In genomic region chr7:127026161-127026600, GRCm38 (mm10) we compare ENCODE assay signal across 8 mouse cellular contexts. TPM values are rescaled to one million over a fixed set of nuclear protein-coding genes. Genes with fewer than 3 reads are reported as not detected.
A peak's percentile ranks its signal among the peaks of the same experiment; 100 is the strongest.
DNase-seq lines count a peak whose midpoint lies in the region; ATAC-seq and TF ChIP-seq lines count a peak whose summit lies in the region.

No protein-coding gene starts in this region.

- H3K27ac ChIP-seq in heart, embryonic 12.5 days (ENCODE audit: poor library complexity, severe bottlenecking) = peak overlapping the region; percentile 99
- peak overlapping the region; percentile 99 for H3K27ac ChIP-seq in kidney, embryonic 16.5 days (ENCODE audit: low read length)
- peak overlapping the region; percentile 96 for H3K27ac ChIP-seq in lung, postnatal 0 days (ENCODE audit: low read length)

- WGBS in heart, embryonic 12.5 days = under 1% methylated on average over 29 of the region's 48 CpGs
- WGBS in kidney, embryonic 16.5 days = under 1% methylated on average over 17 of the region's 48 CpGs
- WGBS in lung, postnatal 0 days = 2% methylated on average over 11 of the region's 48 CpGs

- peak overlapping the region; percentile 94 for H3K4me3 ChIP-seq in heart, embryonic 12.5 days
- peak overlapping the region; percentile 95 for H3K4me3 ChIP-seq in kidney, embryonic 16.5 days (ENCODE audit: low read length)
- H3K4me3 ChIP-seq in lung, postnatal 0 days (ENCODE audit: low read depth, low read length) = peak overlapping the region; percentile 92

- no peaks in the 10 kb centered on the region for H3K9me3 ChIP-seq in heart, embryonic 12.5 days (replicated peaks)
- H3K9me3 ChIP-seq in kidney, embryonic 16.5 days (ENCODE audit: low read length) = no peaks in the 10 kb centered on the region
- no peaks in the 10 kb centered on the region for H3K9me3 ChIP-seq in lung, postnatal 0 days (ENCODE audit: low read length)

- peak; percentile 80 for DNase-seq in CD4-positive helper T cell, adult 2 months (ENCODE audit: low read depth, low spot score)
- peak; percentile 81 to 92 for DNase-seq in adrenal gland, adult (ENCODE audit: inconsistent age in 2 of 2, low spot score in 1 of 2)
- peak; percentile 59 for DNase-seq in embryo, embryonic 11.5 days (ENCODE audit: low read depth, low spot score)
- peak; percentile 76 for DNase-seq in lung, postnatal 0 days (ENCODE audit: low spot score)
- DNase-seq in right cerebral cortex, postnatal 4 days = peak; percentile 63
- DNase-seq in adipocyte (ENCODE audit: low spot score) = no peak

- no peaks in the 10 kb centered on the region for H3K27me3 ChIP-seq in heart, embryonic 12.5 days (replicated peaks)
- H3K27me3 ChIP-seq in kidney, embryonic 16.5 days (ENCODE audit: insufficient read depth, low read length) = no peaks in the 10 kb centered on the region
- no peaks in the 10 kb centered on the region for H3K27me3 ChIP-seq in lung, postnatal 0 days (replicated peaks; ENCODE audit: insufficient read depth, low read length)

- ATAC-seq in heart, embryonic 12.5 days (ENCODE audit: insufficient number of reproducible peaks, low FRiP score) = peak; percentile 37
- ATAC-seq in kidney, embryonic 16.5 days (ENCODE audit: low FRiP score, low TSS enrichment) = peak; percentile 11
- ATAC-seq in lung, postnatal 0 days = peak; percentile 8

- H3K9ac ChIP-seq in heart, embryonic 12.5 days = peak overlapping the region; percentile 97
- H3K9ac ChIP-seq in kidney, embryonic 16.5 days (replicated peaks; ENCODE audit: low read length) = peak overlapping the region; percentile 97
- H3K9ac ChIP-seq in lung, postnatal 0 days (replicated peaks; ENCODE audit: low read depth) = peak overlapping the region; percentile 79

- H3K4me2 ChIP-seq in heart, embryonic 12.5 days = peak overlapping the region; percentile 97
- peak overlapping the region; percentile 87 for H3K4me2 ChIP-seq in kidney, embryonic 16.5 days (replicated peaks; ENCODE audit: low read depth, low read length)
- peak overlapping the region; percentile 94 for H3K4me2 ChIP-seq in lung, postnatal 0 days (replicated peaks; ENCODE audit: low read depth, low read length)

- peaks cover 67% of the 10 kb centered on the region for H3K36me3 ChIP-seq in heart, embryonic 12.5 days
- H3K36me3 ChIP-seq in kidney, embryonic 16.5 days (ENCODE audit: insufficient read depth, low read length) = peaks cover 50% of the 10 kb centered on the region
- H3K36me3 ChIP-seq in lung, postnatal 0 days (ENCODE audit: insufficient read depth, low read length) = no peaks in the 10 kb centered on the region; the same call in 1 of the 2 replicates

- TF ChIP-seq EP300 in lung, postnatal 0 days (IDR thresholded peaks at IDR 0.05) = no peak

- 0 out of 2 replicates have a peak, but pooled peaks have one; percentile 9 for TF ChIP-seq CTCF in lung, postnatal 0 days (IDR thresholded peaks at IDR 0.05)

- H3K4me1 ChIP-seq in heart, embryonic 12.5 days (replicated peaks) = peaks cover 49% of the 10 kb centered on the region
- H3K4me1 ChIP-seq in kidney, embryonic 16.5 days (ENCODE audit: insufficient read depth, low read length) = peaks cover 47% of the 10 kb centered on the region
- H3K4me1 ChIP-seq in lung, postnatal 0 days (ENCODE audit: insufficient read depth, low read depth, low read length) = peaks cover 22% of the 10 kb centered on the region; the same call in 1 of the 2 replicates

RNA-seq across cellular contexts. Expression of gene Maz, which starts 0.7 kb away (rescaled TPM):
- polyA plus RNA-seq in heart, embryonic 12.5 days (2016; fragmentation: Nextera tagmentation; extraction: Ambion mirVana) = 59.8 and 60.4 TPM in 2 replicates
- 47.9 and 48.1 TPM in 2 replicates for polyA plus RNA-seq in kidney, embryonic 16.5 days (2015; fragmentation: Nextera tagmentation; extraction: Ambion mirVana)
- 36.1 and 37.0 TPM in 2 replicates for polyA plus RNA-seq in lung, postnatal 0 days (2015; fragmentation: Nextera tagmentation; extraction: Ambion mirVana)

RNA-seq across cellular contexts. Expression of gene Prrt2, which starts 5.2 kb away (rescaled TPM):
- 1.9 and 3.3 TPM in 2 replicates for polyA plus RNA-seq in heart, embryonic 12.5 days (2016; fragmentation: Nextera tagmentation; extraction: Ambion mirVana)
- 5.4 and 6.0 TPM in 2 replicates for polyA plus RNA-seq in kidney, embryonic 16.5 days (2015; fragmentation: Nextera tagmentation; extraction: Ambion mirVana)
- polyA plus RNA-seq in lung, postnatal 0 days (2015; fragmentation: Nextera tagmentation; extraction: Ambion mirVana) = 1.0 and 1.3 TPM in 2 replicates

RNA-seq across cellular contexts. Expression of gene Gm42742, which starts 5.3 kb away (rescaled TPM):
- 50.8 and 60.9 TPM in 2 replicates for polyA plus RNA-seq in heart, embryonic 12.5 days (2016; fragmentation: Nextera tagmentation; extraction: Ambion mirVana)
- 34.7 and 51.6 TPM in 2 replicates for polyA plus RNA-seq in kidney, embryonic 16.5 days (2015; fragmentation: Nextera tagmentation; extraction: Ambion mirVana)
- 28.5 and 29.3 TPM in 2 replicates for polyA plus RNA-seq in lung, postnatal 0 days (2015; fragmentation: Nextera tagmentation; extraction: Ambion mirVana)

RNA-seq across cellular contexts. Expression of gene Pagr1a, which starts 9.0 kb away (rescaled TPM):
- 19.3 and 31.4 TPM in 2 replicates for polyA plus RNA-seq in heart, embryonic 12.5 days (2016; fragmentation: Nextera tagmentation; extraction: Ambion mirVana)
- 61.3 and 88.7 TPM in 2 replicates for polyA plus RNA-seq in kidney, embryonic 16.5 days (2015; fragmentation: Nextera tagmentation; extraction: Ambion mirVana)
- polyA plus RNA-seq in lung, postnatal 0 days (2015; fragmentation: Nextera tagmentation; extraction: Ambion mirVana) = 20.7 and 28.3 TPM in 2 replicates

RNA-seq across cellular contexts. Expression of gene Pagr1b, which starts 9.9 kb away (rescaled TPM):
- not detected in 2 replicates for polyA plus RNA-seq in heart, embryonic 12.5 days (2016; fragmentation: Nextera tagmentation; extraction: Ambion mirVana)
- polyA plus RNA-seq in kidney, embryonic 16.5 days (2015; fragmentation: Nextera tagmentation; extraction: Ambion mirVana) = 1.2 TPM in 1 of 2 replicates, not detected in the other
- polyA plus RNA-seq in lung, postnatal 0 days (2015; fragmentation: Nextera tagmentation; extraction: Ambion mirVana) = 1.00 and 1.1 TPM in 2 replicates
